Mouse (Mus musculus) cerebellum, adult 2 months (tissue): Measurements from ENCODE around the gene Ryr2.

Source experiments
- CTCF ChIP-seq: fragments of 200-500 bp; IDR thresholded peaks from 2 replicates; pipeline ENCODE4 v1.5.1; 2011; ENCODE audit warnings: low read depth, mild to moderate bottlenecking, control low read depth, low read length, moderate library complexity, borderline replicate concordance; ENCODE audit not compliant: insufficient read depth
- POLR2A ChIP-seq: fragments of 200-500 bp; IDR thresholded peaks from 2 replicates; pipeline ENCODE4 v1.6.1; 2011; ENCODE audit warnings: low read length, control low read depth, borderline replicate concordance; ENCODE audit not compliant: insufficient read depth

DNA sequence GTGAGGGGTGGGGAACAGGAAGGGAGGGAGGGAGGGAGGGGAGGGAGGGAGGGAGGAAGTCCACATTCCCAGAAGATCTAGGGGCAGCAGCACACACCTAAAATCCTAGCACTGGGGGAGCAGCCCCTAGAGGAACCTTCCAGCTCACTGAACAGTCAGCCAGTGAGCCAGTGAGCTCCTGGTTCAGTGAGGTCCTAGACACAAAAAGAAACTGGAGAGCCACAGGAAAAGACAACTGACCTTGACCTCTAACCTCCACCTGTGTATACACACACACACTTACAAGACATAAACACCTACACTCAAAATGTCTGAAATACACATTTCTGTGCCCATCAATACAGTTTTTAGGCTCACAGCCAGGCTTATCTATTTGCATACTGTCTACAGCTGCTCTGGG lies 173.4 kb downstream of the Ryr2 start:
- TF ChIP-seq POLR2A, result no peak
- no peak for TF ChIP-seq CTCF
